Mouse (Mus musculus) layer of hippocampus, postnatal 25 days (tissue): ENCODE results near the gene Thap3. TPM values are rescaled to one million over a fixed set of nuclear protein-coding genes. Genes with fewer than 3 reads are reported as not detected.
A peak's percentile ranks its signal among the peaks of the same experiment; 100 is the strongest.

Source experiments
- DNase-seq, 2 experiments: peaks; one replicate each; pipeline ENCODE4 v3.0.0; 2022; ENCODE audit warnings: mixed read lengths in 2 of 2, low spot score in 1 of 2; ENCODE audit errors: extremely low spot score in 1 of 2
- total RNA-seq, 2 experiments: library from RNA; stranded (reverse); gene quantifications; 2 replicates each; pipeline ENCODE4 v1.2.3; 2021

The Thap3 gene
- total RNA-seq, 2 experiments from 2014 or later, result 24.3 to 25.5 TPM

DNA sequence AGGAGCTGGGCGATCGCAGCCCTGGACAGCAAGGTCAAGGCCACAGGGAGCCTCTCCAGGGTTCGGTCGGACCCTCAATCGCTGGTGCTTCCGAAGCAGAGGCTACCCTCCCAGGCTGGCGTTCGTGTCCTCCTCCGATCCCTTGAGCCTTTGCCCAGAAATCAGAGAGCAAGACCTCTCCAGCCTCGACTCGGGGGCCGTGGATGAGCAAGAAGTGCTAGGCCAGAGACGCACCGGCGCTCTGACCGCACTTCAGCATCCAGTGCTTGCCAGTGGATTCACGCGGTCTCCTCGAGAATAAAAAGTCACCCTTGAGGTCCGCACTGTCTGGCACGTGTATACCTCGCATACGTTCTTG is 54.6 kb downstream of the Thap3 start:
- no peak for DNase-seq

DNA sequence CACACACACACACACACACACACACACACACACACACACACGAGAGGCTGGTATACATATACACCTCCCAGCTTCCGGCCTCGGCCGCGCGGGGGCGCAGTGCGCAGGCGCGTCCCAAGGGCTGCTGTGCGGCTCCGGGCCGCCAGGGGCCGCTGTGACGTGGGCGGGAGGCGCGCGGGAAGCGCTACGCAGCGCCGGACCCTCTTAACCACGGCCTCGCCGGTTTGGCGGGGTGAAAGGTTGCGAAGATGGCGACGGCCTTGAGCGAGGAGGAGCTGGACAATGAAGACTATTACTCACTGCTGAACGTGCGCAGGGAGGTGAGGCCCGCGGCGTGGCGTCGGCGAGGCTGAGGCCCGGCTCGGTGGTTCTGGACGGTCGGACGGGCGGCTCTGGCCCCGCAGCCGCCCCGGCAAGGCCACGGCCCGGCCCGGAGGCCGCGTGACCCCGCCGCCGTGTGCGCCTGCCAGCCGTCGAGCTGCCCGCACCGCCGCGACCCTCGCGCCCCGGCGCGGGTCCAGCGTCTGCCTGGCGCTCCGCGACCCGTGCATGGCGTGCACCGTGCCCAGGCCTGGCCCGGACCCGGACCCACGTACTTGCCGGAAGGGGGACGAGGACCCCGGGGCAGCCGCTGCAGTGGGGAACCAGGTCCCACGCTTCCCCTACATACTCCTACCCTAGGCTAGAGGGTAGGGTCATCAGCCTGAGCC is 55.1 kb downstream of the Thap3 start, which contains the start of gene Dnajc11:
Gene Dnajc11, plus strand, starts transcription at position 187 of the 710 bp plus-strand sequence.
- peak; percentile 90 to 97 for DNase-seq

Other genes with a start within 250 kb of the Thap3 start
- gene Camta1, start 127.1 kb downstream of the Thap3 start, total RNA-seq, result 100 to 1,000 TPM; 244 to 251 TPM
- 10 to 100 TPM; 62.7 to 69.7 TPM for gene Dnajc11, start 55.3 kb downstream of the Thap3 start, total RNA-seq
- gene Phf13, start 7.3 kb upstream of the Thap3 start, total RNA-seq, result 10 to 100 TPM; 11.7 to 12.5 TPM
- 10 to 100 TPM; 19.1 to 20.7 TPM for gene Klhl21, start 19.8 kb upstream of the Thap3 start, total RNA-seq
- gene Zbtb48, start 38.7 kb upstream of the Thap3 start, total RNA-seq, result 10 to 100 TPM; 11.0 to 15.8 TPM
- under 1 TPM; 0.49 to 0.54 TPM for gene Tas1r1, start 49.6 kb upstream of the Thap3 start, total RNA-seq
- 10 to 100 TPM; 20.9 to 22.3 TPM for gene Nol9, start 50.3 kb upstream of the Thap3 start, total RNA-seq
- 100 to 1,000 TPM; 128 to 173 TPM for gene Plekhg5, start 83.5 kb upstream of the Thap3 start, total RNA-seq
- 10 to 100 TPM; 26.4 to 42.6 TPM for gene Tnfrsf25, start 126.9 kb upstream of the Thap3 start, total RNA-seq
- gene Espn, start 163.4 kb upstream of the Thap3 start, total RNA-seq, result 1 to 10 TPM; 1.3 to 1.4 TPM
- not detected for gene Hes2, start 169.9 kb upstream of the Thap3 start, total RNA-seq
- 100 to 1,000 TPM; 318 to 353 TPM for gene Acot7, start 189.1 kb upstream of the Thap3 start, total RNA-seq